ENCODE assay signal across 15 mouse cellular contexts in genomic region chr6:90710778-90711177, GRCm38 (mm10).
A peak's percentile ranks its signal among the peaks of the same experiment; 100 is the strongest.
DNase-seq lines count a peak whose midpoint lies in the region; ATAC-seq lines count a peak whose summit lies in the region.
"Had no signal": no experiment of that assay in that cellular context is flagged by ENCODE, and none has a peak within 500 bp of the region (broad histone marks: within the 10 kb centered on the region; RNA-seq: fewer than 3 reads in every experiment).

No protein-coding gene starts in this region.

- H3K9me3 ChIP-seq in forebrain, embryonic 10.5 days, result no peaks in the 10 kb centered on the region
- H3K9me3 ChIP-seq in forebrain, embryonic 14.5 days (replicated peaks; ENCODE audit: control insufficient read depth, low read length), result no peaks in the 10 kb centered on the region
- no peaks in the 10 kb centered on the region for H3K9me3 ChIP-seq in hindbrain, embryonic 10.5 days
- no peaks in the 10 kb centered on the region for H3K9me3 ChIP-seq in hindbrain, embryonic 14.5 days (ENCODE audit: control insufficient read depth, low read length)
- H3K9me3 ChIP-seq: stomach, embryonic 15.5 days had no signal

- peaks cover 59% of the 10 kb centered on the region for H3K4me1 ChIP-seq in forebrain, embryonic 10.5 days
- peaks cover 58% of the 10 kb centered on the region for H3K4me1 ChIP-seq in forebrain, embryonic 14.5 days (ENCODE audit: control insufficient read depth, insufficient read depth, low read length)
- H3K4me1 ChIP-seq in hindbrain, embryonic 10.5 days (replicated peaks), result peaks cover 87% of the 10 kb centered on the region
- peaks cover 71% of the 10 kb centered on the region for H3K4me1 ChIP-seq in hindbrain, embryonic 14.5 days (replicated peaks; ENCODE audit: control insufficient read depth, insufficient read depth, low read length)

- DNase-seq in forebrain, embryonic 10.5 days (ENCODE audit: extremely low spot score, low spot score), result no peak
- DNase-seq in forebrain, embryonic 14.5 days (ENCODE audit: low spot score), result no peak
- DNase-seq in hindbrain, embryonic 10.5 days (ENCODE audit: low spot score), result no peak
- no peak for DNase-seq in hindbrain, embryonic 14.5 days (ENCODE audit: low spot score)
- peak; percentile 28 to 33 for DNase-seq in spleen, postnatal 10 days (ENCODE audit: low spot score in 2 of 2)
- DNase-seq in spleen, adult 12 weeks (ENCODE audit: low spot score), result no peak
- DNase-seq in adipocyte (ENCODE audit: low spot score), result no peak
- DNase-seq in urinary bladder, postnatal 14 days (ENCODE audit: low spot score), result no peak
- DNase-seq: adrenal gland, adult 2 months; heart, adult 18-20 months; right cerebral cortex, postnatal 4 days; thymus, postnatal 25 days had no signal

- no peak for ATAC-seq in forebrain, embryonic 14.5 days
- ATAC-seq in hindbrain, embryonic 14.5 days (ENCODE audit: low FRiP score), result no peak
- ATAC-seq: inflammation-experienced regulatory T-cells, adult 6 months had no signal

- H3K4me3 ChIP-seq in forebrain, embryonic 10.5 days, result no peak overlapping the region
- no peak overlapping the region for H3K4me3 ChIP-seq in forebrain, embryonic 14.5 days (ENCODE audit: low read depth, low read length)
- H3K4me3 ChIP-seq in hindbrain, embryonic 10.5 days, result no peak overlapping the region
- H3K4me3 ChIP-seq in hindbrain, embryonic 14.5 days (replicated peaks; ENCODE audit: low read length), result no peak overlapping the region
- H3K4me3 ChIP-seq: stomach, embryonic 15.5 days had no signal

- no peak overlapping the region for H3K9ac ChIP-seq in forebrain, embryonic 14.5 days (ENCODE audit: low read length)
- no peak overlapping the region for H3K9ac ChIP-seq in hindbrain, embryonic 14.5 days
- H3K9ac ChIP-seq: lung, embryonic 14.5 days; stomach, embryonic 15.5 days had no signal

- H3K27ac ChIP-seq in forebrain, embryonic 10.5 days, result peak overlapping the region; percentile 68; the same call in 1 of the 2 replicates
- no peak overlapping the region for H3K27ac ChIP-seq in forebrain, embryonic 14.5 days (ENCODE audit: low read depth, low read length)
- H3K27ac ChIP-seq in hindbrain, embryonic 10.5 days, result peak overlapping the region; percentile 82
- H3K27ac ChIP-seq in hindbrain, embryonic 14.5 days, result no peak overlapping the region
- H3K27ac ChIP-seq: stomach, embryonic 15.5 days had no signal

- WGBS in forebrain, embryonic 10.5 days, result 93% methylated on average over 5 of the region's 5 CpGs
- 93% methylated on average over 5 of the region's 5 CpGs for WGBS in forebrain, embryonic 14.5 days
- WGBS in hindbrain, embryonic 10.5 days, result 89% methylated on average over 5 of the region's 5 CpGs
- WGBS in hindbrain, embryonic 14.5 days, result 94% methylated on average over 5 of the region's 5 CpGs

- no peaks in the 10 kb centered on the region for H3K27me3 ChIP-seq in forebrain, embryonic 10.5 days (ENCODE audit: poor library complexity, severe bottlenecking)
- H3K27me3 ChIP-seq in forebrain, embryonic 14.5 days (replicated peaks; ENCODE audit: control insufficient read depth, insufficient read depth, low read length), result no peaks in the 10 kb centered on the region
- H3K27me3 ChIP-seq in hindbrain, embryonic 10.5 days (ENCODE audit: insufficient read depth, poor library complexity, severe bottlenecking), result no peaks in the 10 kb centered on the region
- no peaks in the 10 kb centered on the region for H3K27me3 ChIP-seq in hindbrain, embryonic 14.5 days (ENCODE audit: control insufficient read depth, insufficient read depth, low read length)
- H3K27me3 ChIP-seq: stomach, embryonic 15.5 days had no signal

- H3K36me3 ChIP-seq in forebrain, embryonic 10.5 days (replicated peaks), result no peaks in the 10 kb centered on the region
- H3K36me3 ChIP-seq in forebrain, embryonic 14.5 days (ENCODE audit: control insufficient read depth, insufficient read depth, low read length), result no peaks in the 10 kb centered on the region
- no peaks in the 10 kb centered on the region for H3K36me3 ChIP-seq in hindbrain, embryonic 10.5 days
- H3K36me3 ChIP-seq in hindbrain, embryonic 14.5 days (replicated peaks; ENCODE audit: control insufficient read depth, insufficient read depth), result no peaks in the 10 kb centered on the region
- H3K36me3 ChIP-seq: stomach, embryonic 15.5 days had no signal

- H3K4me2 ChIP-seq in forebrain, embryonic 14.5 days (ENCODE audit: low read length), result no peak overlapping the region
- H3K4me2 ChIP-seq in hindbrain, embryonic 14.5 days (replicated peaks), result no peak overlapping the region

Comparison
In these comparisons a context has a peak if more than half of its experiments do, and no peak if none do; other contexts are left out.
1. DNase-seq: peak in spleen, postnatal 10 days (2 of 2); none in forebrain, embryonic 10.5 days (single experiment), forebrain, embryonic 14.5 days (single experiment), hindbrain, embryonic 10.5 days (single experiment), hindbrain, embryonic 14.5 days (single experiment), spleen, adult 12 weeks (single experiment), adipocyte (single experiment) and urinary bladder, postnatal 14 days (single experiment).
2. H3K27ac ChIP-seq: peak in forebrain, embryonic 10.5 days (single experiment) and hindbrain, embryonic 10.5 days (single experiment); none in forebrain, embryonic 14.5 days (single experiment) and hindbrain, embryonic 14.5 days (single experiment).